Mouse (Mus musculus): ENCODE results near the gene Immp2l. TPM values are rescaled to one million over a fixed set of nuclear protein-coding genes. Genes with fewer than 3 reads are reported as not detected.

The Immp2l gene
- polyA plus RNA-seq, 1 experiment from 2014 or later = 9.4 TPM

DNA sequence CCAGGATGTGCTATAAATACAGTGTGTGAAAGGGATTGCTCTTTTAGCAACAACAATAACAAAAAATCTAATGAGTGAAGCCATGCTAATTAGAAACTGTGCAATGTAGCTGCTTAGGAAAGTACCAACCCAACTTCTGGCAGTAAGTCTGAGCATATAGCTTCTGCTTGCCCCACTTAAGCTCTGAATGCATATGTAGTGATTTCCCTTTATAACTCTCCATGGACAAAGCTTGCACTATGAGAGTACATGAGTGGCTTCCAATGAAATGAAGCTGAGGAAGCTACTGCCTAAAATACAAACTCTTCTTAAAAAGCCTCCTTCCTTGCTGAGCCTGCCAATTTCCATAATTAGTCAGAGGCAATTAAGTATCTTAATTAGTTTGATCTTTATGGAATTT, 370.3 kb downstream of the Immp2l start:
- H3K9ac ChIP-seq (ENCODE audit: low read length) = no peak overlapping the region
- H3K27ac ChIP-seq (ENCODE audit: low read length) = no peak overlapping the region
- H3K27me3 ChIP-seq (ENCODE audit: control insufficient read depth, insufficient read depth, low read length) = no peaks in the 10 kb centered on the region
- no peaks in the 10 kb centered on the region for H3K36me3 ChIP-seq (ENCODE audit: control insufficient read depth, insufficient read depth)
- ATAC-seq (replicated peaks; ENCODE audit: extremely low read depth, insufficient read depth, low FRiP score) = no peak
- no peak overlapping the region for H3K4me3 ChIP-seq (ENCODE audit: low read length)
- no peaks in the 10 kb centered on the region for H3K4me1 ChIP-seq (ENCODE audit: control insufficient read depth, insufficient read depth, low read length)
- H3K9me3 ChIP-seq (replicated peaks; ENCODE audit: control insufficient read depth, low read length) = no peaks in the 10 kb centered on the region
- no peak overlapping the region for H3K4me2 ChIP-seq (ENCODE audit: low read depth, low read length)

DNA sequence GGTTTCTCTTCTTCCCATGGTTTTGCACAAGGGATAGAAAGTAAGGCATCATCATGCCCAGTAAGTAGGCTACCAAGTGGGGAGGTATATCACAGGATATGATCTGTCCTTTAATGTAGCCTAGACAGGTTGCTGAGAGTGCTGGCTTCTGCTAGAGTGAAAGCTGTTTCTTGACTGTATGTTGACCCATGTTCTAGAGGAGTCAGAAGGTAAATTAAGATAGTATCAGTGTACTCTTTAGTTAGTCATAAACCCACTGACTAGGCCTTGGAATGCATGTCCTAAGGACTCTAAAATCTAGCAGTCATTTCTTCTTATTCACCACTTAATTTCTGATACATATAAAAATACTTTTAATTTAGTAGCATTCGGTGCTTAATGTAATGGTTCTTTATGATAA, 377.2 kb downstream of the Immp2l start:
- no peaks in the 10 kb centered on the region for H3K36me3 ChIP-seq (ENCODE audit: control insufficient read depth, insufficient read depth)
- no peak overlapping the region for H3K9ac ChIP-seq (ENCODE audit: low read length)
- no peaks in the 10 kb centered on the region for H3K27me3 ChIP-seq (ENCODE audit: control insufficient read depth, insufficient read depth, low read length)
- 96% methylated on average over 1 of the region's 1 CpGs for WGBS
- no peak overlapping the region for H3K4me3 ChIP-seq (ENCODE audit: low read length)
- no peak overlapping the region for H3K27ac ChIP-seq (ENCODE audit: low read length)
- no peaks in the 10 kb centered on the region for H3K9me3 ChIP-seq (replicated peaks; ENCODE audit: control insufficient read depth, low read length)
- ATAC-seq (replicated peaks; ENCODE audit: extremely low read depth, insufficient read depth, low FRiP score) = no peak
- no peak overlapping the region for H3K4me2 ChIP-seq (ENCODE audit: low read depth, low read length)
- no peaks in the 10 kb centered on the region for H3K4me1 ChIP-seq (ENCODE audit: control insufficient read depth, insufficient read depth, low read length)

DNA sequence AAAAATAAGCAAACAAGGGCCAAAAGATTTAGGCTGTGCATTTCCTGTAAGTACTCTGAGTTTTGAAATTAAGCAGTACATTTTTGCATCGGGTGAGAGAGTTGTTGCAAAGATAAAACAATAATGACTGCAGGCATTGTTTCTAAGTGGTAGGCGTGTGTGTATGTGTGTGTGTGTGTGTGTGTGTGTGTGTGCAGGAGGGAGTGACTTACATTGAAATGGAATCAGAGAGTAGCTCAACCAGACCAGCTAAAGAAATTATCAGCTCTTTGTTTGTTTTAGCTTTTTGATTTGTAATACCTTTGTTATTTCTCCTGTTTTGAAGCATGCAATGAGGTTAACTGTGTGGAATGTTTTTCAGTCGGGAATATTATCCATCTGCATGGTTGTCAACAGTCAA, 378.0 kb downstream of the Immp2l start:
- Histone ChIP-seq H3K27ac (ENCODE audit: low read length) (no peak overlapping the region), H3K36me3 (ENCODE audit: control insufficient read depth, insufficient read depth) (no peaks in the 10 kb centered on the region), H3K4me2 (ENCODE audit: low read depth, low read length) (no peak overlapping the region), H3K9me3 (replicated peaks; ENCODE audit: control insufficient read depth, low read length) (no peaks in the 10 kb centered on the region), H3K9ac (ENCODE audit: low read length) (no peak overlapping the region), H3K4me1 (ENCODE audit: control insufficient read depth, insufficient read depth, low read length) (no peaks in the 10 kb centered on the region), H3K27me3 (ENCODE audit: control insufficient read depth, insufficient read depth, low read length) (no peaks in the 10 kb centered on the region), H3K4me3 (ENCODE audit: low read length) (no peak overlapping the region)
- no peak for ATAC-seq (replicated peaks; ENCODE audit: extremely low read depth, insufficient read depth, low FRiP score)
- WGBS = 42% methylated on average over 3 of the region's 3 CpGs

DNA sequence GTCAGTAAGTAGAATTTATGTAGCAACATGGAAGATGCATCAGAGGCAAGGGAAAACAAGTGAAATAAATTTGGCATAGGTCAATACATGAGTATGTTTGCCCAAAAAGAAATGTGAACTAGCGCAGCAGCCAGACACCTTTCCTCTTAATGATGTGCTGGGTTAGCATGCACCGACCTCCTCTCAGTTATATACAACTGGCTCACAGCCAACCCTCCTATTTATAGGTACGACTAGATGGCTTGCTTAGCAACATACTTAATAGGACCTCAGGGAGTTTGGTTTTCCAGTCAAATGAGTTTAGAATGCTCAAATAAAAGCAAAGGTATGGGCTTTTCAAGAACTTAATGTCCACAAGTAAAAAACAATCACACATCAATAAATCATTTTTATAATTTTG, 385.5 kb downstream of the Immp2l start:
- ATAC-seq (replicated peaks; ENCODE audit: extremely low read depth, insufficient read depth, low FRiP score) = no peak
- Histone ChIP-seq H3K4me3 (ENCODE audit: low read length) (no peak overlapping the region), H3K4me1 (ENCODE audit: control insufficient read depth, insufficient read depth, low read length) (0 out of 2 replicates have a peak, but pooled peaks cover 2% of the 10 kb centered on the region), H3K9me3 (replicated peaks; ENCODE audit: control insufficient read depth, low read length) (no peaks in the 10 kb centered on the region), H3K9ac (ENCODE audit: low read length) (no peak overlapping the region), H3K27ac (ENCODE audit: low read length) (no peak overlapping the region), H3K36me3 (ENCODE audit: control insufficient read depth, insufficient read depth) (no peaks in the 10 kb centered on the region), H3K27me3 (ENCODE audit: control insufficient read depth, insufficient read depth, low read length) (no peaks in the 10 kb centered on the region), H3K4me2 (ENCODE audit: low read depth, low read length) (no peak overlapping the region)
- 20% methylated on average over 3 of the region's 3 CpGs for WGBS

DNA sequence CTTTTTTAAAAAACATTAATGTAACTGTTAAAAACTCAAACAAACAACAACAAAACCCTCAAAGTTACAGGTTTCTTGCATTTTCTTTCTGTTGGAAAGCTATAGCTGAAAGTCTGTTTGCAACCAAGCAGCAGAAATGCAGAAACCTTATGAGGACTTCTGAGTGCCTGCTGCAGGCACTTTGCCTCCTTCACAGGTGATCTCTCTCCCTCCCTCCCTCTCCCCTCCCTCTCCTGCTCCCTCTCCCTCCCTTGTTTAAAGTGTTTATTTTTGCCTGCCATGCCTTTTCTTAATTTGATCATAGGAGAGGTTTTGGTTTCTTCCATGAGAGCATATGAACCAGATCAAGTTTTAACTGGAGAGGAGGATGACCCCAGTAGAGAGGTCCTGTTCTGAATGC, 392.7 kb downstream of the Immp2l start:
- H3K27me3 ChIP-seq (ENCODE audit: control insufficient read depth, insufficient read depth, low read length) = no peaks in the 10 kb centered on the region
- no peak overlapping the region for H3K4me3 ChIP-seq (ENCODE audit: low read length)
- H3K4me2 ChIP-seq (ENCODE audit: low read depth, low read length) = no peak overlapping the region
- no peaks in the 10 kb centered on the region for H3K9me3 ChIP-seq (replicated peaks; ENCODE audit: control insufficient read depth, low read length)
- H3K27ac ChIP-seq (ENCODE audit: low read length) = no peak overlapping the region
- H3K4me1 ChIP-seq (ENCODE audit: control insufficient read depth, insufficient read depth, low read length) = 0 out of 2 replicates have a peak, but pooled peaks cover 2% of the 10 kb centered on the region
- no peaks in the 10 kb centered on the region for H3K36me3 ChIP-seq (ENCODE audit: control insufficient read depth, insufficient read depth)
- no peak overlapping the region for H3K9ac ChIP-seq (ENCODE audit: low read length)
- no peak for ATAC-seq (replicated peaks; ENCODE audit: extremely low read depth, insufficient read depth, low FRiP score)

DNA sequence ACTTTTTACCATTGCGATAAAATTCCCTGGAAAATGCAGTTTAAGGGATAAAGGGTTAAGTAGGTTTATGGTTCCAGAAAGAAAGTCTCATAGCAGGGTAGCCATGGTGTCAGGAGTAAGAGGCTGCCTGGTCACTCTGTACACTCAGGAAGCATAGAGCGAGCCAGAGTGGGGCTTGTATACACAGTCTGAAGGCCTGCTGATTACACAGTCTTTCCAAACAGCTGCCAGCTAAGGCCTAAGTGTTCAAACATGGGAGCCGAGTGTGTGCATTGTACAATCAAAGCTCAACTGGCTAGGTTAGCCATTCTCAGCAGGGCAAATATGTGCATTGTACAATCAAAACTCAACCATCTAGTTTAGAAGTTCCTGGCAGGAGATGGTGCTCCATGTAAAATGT, 393.2 kb downstream of the Immp2l start:
- Histone ChIP-seq H3K4me1 (ENCODE audit: control insufficient read depth, insufficient read depth, low read length) (0 out of 2 replicates have a peak, but pooled peaks cover 2% of the 10 kb centered on the region), H3K4me2 (ENCODE audit: low read depth, low read length) (no peak overlapping the region), H3K4me3 (ENCODE audit: low read length) (no peak overlapping the region), H3K27ac (ENCODE audit: low read length) (no peak overlapping the region), H3K27me3 (ENCODE audit: control insufficient read depth, insufficient read depth, low read length) (no peaks in the 10 kb centered on the region), H3K9ac (ENCODE audit: low read length) (no peak overlapping the region), H3K9me3 (replicated peaks; ENCODE audit: control insufficient read depth, low read length) (no peaks in the 10 kb centered on the region), H3K36me3 (ENCODE audit: control insufficient read depth, insufficient read depth) (no peaks in the 10 kb centered on the region)
- ATAC-seq (replicated peaks; ENCODE audit: extremely low read depth, insufficient read depth, low FRiP score) = no peak
- WGBS = 47% methylated on average over 3 of the region's 3 CpGs

DNA sequence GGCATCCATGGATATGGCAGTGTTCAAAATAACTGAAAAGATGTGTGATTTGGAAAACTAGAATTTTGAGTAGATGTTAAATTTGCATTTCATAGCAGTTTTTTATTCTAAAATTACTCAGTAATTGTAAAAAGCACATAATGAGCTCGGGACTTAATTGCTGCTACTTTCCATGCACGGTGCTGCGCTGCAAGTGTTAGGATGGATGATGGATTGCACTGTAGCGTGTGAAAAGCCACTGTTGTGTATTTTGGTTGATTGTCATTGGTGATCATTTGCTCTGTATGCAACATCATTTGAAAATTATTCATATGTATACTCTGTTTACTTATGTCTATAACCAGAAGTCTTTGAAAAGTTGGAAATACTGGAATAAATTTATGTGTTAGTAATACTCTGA, 394.1 kb downstream of the Immp2l start:
- Histone ChIP-seq H3K4me3 (ENCODE audit: low read length) (no peak overlapping the region), H3K4me1 (ENCODE audit: control insufficient read depth, insufficient read depth, low read length) (0 out of 2 replicates have a peak, but pooled peaks cover under 1% of the 10 kb centered on the region), H3K9me3 (replicated peaks; ENCODE audit: control insufficient read depth, low read length) (no peaks in the 10 kb centered on the region), H3K4me2 (ENCODE audit: low read depth, low read length) (no peak overlapping the region), H3K27ac (ENCODE audit: low read length) (no peak overlapping the region), H3K27me3 (ENCODE audit: control insufficient read depth, insufficient read depth, low read length) (no peaks in the 10 kb centered on the region), H3K9ac (ENCODE audit: low read length) (no peak overlapping the region), H3K36me3 (ENCODE audit: control insufficient read depth, insufficient read depth) (no peaks in the 10 kb centered on the region)
- no peak for ATAC-seq (replicated peaks; ENCODE audit: extremely low read depth, insufficient read depth, low FRiP score)
- 91% methylated on average over 4 of the region's 4 CpGs for WGBS

DNA sequence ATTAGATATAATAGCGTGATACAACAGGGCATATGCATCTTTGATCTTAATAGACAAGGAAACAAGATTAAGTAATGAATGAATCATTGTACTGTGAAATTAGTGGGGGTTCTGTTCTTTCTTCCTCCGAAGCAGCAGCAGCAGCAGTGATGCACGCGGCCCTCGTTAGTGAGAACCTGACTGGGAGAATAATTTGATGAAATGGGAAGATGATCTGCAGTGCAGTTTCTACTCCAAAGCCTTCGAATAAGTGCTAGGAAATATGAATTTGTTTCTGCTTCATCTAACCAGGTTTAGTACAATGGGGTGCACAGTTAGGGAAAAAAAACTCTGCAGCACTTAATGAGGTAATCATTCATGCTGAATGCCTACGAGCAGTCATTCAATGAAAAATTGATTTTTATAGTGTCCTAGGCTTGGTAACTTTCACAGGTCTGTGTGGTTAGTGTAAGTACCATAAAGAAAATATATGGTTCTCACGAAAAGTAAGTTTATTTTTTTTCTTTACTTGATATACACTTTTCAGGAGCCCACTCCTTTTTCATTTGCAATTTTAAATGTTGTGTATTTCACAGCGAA, 401.3 kb downstream of the Immp2l start:
- Histone ChIP-seq H3K9me3 (replicated peaks; ENCODE audit: control insufficient read depth, low read length) (no peaks in the 10 kb centered on the region), H3K4me1 (ENCODE audit: control insufficient read depth, insufficient read depth, low read length) (peaks cover 3% of the 10 kb centered on the region; the same call in 1 of the 2 replicates), H3K27me3 (ENCODE audit: control insufficient read depth, insufficient read depth, low read length) (no peaks in the 10 kb centered on the region), H3K27ac (ENCODE audit: low read length) (no peak overlapping the region), H3K4me3 (ENCODE audit: low read length) (no peak overlapping the region), H3K9ac (ENCODE audit: low read length) (no peak overlapping the region), H3K4me2 (ENCODE audit: low read depth, low read length) (no peak overlapping the region), H3K36me3 (ENCODE audit: control insufficient read depth, insufficient read depth) (no peaks in the 10 kb centered on the region)
- WGBS = 78% methylated on average over 9 of the region's 9 CpGs
- no peak for ATAC-seq (replicated peaks; ENCODE audit: extremely low read depth, insufficient read depth, low FRiP score)

DNA sequence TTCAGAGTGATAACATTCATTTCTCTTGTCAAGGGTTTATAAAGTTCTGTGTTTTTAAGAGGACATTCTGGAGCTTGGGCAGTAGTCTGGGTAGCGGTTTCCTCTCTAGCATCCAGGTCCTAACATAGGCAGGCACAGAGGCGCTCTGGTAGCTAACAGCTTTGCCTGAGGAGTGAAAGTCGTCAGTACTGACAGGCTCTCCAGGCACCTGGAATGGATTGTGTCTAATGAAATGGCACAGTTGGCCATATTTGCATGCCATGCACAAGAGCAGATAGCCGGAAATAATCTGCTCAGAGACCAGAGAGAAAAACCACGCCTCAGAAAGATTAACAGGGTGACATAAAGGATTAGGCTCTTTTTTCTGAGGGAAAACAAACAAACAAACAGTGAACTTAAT, 403.6 kb downstream of the Immp2l start:
- 44% methylated on average over 5 of the region's 5 CpGs for WGBS
- no peaks in the 10 kb centered on the region for H3K27me3 ChIP-seq (ENCODE audit: control insufficient read depth, insufficient read depth, low read length)

More for the DNA sequence above, 403.6 kb downstream of the Immp2l start:
- Histone ChIP-seq H3K27ac (ENCODE audit: low read length) (no peak overlapping the region), H3K9ac (ENCODE audit: low read length) (no peak overlapping the region), H3K4me1 (ENCODE audit: control insufficient read depth, insufficient read depth, low read length) (peaks cover 3% of the 10 kb centered on the region; the same call in 1 of the 2 replicates), H3K4me3 (ENCODE audit: low read length) (no peak overlapping the region), H3K9me3 (replicated peaks; ENCODE audit: control insufficient read depth, low read length) (no peaks in the 10 kb centered on the region), H3K36me3 (ENCODE audit: control insufficient read depth, insufficient read depth) (no peaks in the 10 kb centered on the region), H3K4me2 (ENCODE audit: low read depth, low read length) (no peak overlapping the region)
- ATAC-seq (replicated peaks; ENCODE audit: extremely low read depth, insufficient read depth, low FRiP score) = no peak
